Mouse (Mus musculus): Measurements from ENCODE around the gene Tnfaip8l3.

DNA sequence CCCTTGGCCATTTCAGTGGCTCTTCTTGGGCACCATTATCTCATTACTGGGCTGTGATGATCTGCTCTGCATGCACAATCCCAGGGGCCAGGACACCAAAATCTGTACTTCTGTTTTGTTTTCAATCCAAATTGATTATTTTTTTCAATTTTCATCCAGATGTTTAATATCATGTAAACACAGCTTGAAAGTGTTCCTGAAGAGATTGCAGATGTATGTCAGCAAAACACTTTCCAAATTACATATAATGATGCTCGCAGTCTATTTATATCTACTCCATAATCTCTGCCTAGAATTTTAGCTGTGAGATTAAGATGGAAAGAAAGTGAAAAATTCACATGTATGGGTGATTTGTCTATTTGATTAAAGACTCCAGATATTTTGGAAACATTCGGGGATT is 9.6 kb upstream of the Tnfaip8l3 start:
- TF ChIP-seq CTCF (IDR thresholded peaks at IDR 0.05; ENCODE audit: low read depth, low read length) (no peak), POLR2A (IDR thresholded peaks at IDR 0.05; ENCODE audit: insufficient read depth, low read length) (no peak), EP300 (IDR thresholded peaks at IDR 0.05; ENCODE audit: insufficient read depth, low read depth, low read length) (no peak)

Measured in ES-Bruce4 (cell line).